Mouse (Mus musculus): ENCODE data around the gene Actr2.
"Not testable (repeated sequence)": the region's sequence is repeated elsewhere in the genome, so short reads cannot be mapped to it uniquely, and the experiment has no call there.

Actr2 gene

DNA sequence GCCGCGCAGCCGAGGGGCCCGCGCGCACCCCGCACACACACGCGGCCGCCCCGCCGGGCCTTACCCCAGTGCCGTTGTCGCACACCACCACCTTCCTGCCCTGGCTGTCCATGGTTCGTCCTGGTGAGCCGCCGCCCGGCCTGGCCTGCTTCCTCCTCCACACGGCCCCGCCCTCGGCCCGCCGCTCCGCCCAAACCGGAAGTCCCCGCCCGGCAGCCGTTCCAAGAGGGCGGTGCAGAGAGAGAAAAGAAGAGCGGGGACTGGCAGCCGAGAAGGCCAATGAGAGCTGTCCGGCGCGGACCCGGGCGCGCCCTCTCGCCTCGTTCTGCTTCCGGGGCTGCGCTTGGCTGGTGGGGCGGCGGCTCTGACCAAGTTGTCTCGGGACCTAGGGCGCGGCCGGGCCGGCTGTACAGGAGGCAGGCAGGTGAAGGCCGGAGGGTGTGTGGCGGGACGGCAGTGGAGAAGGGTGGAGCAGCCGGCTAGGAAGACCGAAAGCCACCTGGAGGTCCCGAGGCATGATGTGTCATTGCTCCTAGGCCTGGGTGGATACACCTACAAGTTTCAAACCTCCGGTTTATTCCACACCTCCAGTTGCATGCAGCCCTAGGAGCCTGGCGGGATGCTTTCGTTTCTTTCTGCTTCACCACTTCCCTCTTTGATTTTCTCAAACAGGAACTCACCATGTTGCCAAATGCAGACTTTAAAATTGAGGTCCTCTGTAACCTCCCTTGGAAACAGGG, at the start of gene Actr2:
Actr2 (minus strand) TSS at position 173 of the 740 bp plus-strand sequence.
- DNase-seq, result peak; percentile 97 to 98

DNA sequence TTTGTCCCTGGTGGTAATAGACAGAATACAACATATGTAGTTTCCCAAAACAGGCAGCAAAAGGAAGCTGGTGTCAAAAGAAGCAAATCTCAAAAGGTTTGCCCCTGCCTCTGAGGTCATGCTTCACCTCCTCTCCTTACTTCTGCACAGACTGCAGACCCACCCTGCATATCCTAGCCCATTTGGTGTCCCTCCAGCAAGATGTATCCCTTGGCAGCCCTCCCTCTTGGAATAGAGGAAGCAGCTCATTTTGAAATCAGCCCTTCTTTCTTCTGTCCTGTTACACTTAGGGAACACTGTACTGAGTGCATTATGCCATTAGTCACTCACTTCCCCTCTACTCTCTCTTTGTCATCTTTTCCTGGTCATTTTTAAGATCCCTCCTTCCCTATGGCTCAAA, 46.2 kb upstream of the Actr2 start:
- DNase-seq, result no peak

DNA sequence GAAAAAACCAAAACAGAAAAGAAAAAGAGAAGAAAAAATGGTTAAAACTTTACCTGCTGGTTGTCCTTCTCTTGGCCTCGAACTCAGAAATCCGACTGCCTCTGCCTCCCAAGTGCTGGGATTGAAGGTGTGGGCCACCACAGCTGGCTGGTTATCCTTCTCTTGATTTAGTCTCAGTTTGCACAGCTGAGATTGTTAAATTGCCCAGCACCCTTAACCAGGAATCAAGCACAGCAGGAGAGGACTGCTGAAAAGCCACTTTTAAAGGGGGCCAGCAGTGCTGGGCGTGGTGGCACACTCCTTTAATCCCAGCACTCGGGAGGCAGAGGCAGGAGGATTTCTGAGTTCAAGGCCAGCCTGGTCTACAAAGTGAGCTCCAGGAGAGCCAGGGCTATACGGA, 40.8 kb upstream of the Actr2 start:
- DNase-seq, result not testable (repeated sequence)

DNA sequence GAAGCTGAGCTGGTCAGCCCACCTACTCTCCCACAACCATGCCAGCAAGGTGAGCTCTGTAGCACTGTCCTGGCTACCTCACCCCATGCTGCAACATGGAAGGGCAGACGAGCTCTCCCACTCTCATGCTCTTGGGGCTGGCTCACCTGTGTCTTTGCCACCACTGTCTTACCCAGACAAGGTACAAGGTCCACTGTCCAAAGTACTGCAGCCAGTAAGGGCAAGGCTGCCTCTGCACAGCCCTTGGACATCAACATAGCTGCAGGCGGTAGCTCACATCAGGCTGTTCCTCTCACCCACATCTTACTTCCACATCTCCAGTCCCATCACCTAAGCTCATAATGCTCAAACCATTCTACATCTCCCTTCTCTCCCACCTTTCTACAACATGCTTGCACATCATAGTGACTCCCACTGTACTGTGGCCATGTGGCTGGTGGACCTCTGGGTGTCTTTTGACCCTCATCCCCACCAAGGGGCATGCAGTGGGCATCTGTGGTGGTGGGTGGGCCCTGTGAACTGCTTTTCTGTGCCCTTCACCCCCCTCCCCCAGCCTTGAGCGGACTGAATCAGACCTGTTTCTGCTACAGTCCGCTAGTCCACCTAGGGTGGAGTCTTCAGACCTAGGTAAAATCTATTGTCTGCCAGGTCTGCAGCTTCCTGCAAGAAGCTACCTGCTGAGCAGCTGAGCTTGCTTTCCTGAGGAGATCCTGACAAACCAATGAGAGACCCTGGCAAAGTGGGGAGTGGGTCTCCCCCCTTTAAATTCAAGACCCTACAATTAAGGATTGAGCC, 39.6 kb upstream of the Actr2 start:
- DNase-seq, result no peak

DNA sequence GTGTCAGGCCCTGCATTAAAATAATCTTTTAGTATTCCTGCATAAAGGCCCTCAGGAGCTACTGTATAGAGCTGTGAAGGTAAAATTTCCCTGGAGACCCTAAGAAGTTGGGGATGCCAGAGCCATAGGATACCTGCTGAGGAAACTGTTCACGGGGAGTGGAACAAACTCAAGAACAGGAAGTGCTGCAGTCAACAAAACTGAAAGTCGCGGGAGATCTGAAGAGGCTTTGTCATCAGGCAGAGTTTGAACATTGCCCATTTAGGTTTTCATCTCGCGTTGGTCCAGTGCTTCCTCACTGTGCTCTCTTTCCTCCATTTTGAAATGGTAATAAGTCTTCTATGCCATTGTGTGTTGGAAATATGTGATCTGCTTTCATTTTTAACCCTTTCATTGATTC, 38.6 kb upstream of the Actr2 start:
- DNase-seq, result no peak

DNA sequence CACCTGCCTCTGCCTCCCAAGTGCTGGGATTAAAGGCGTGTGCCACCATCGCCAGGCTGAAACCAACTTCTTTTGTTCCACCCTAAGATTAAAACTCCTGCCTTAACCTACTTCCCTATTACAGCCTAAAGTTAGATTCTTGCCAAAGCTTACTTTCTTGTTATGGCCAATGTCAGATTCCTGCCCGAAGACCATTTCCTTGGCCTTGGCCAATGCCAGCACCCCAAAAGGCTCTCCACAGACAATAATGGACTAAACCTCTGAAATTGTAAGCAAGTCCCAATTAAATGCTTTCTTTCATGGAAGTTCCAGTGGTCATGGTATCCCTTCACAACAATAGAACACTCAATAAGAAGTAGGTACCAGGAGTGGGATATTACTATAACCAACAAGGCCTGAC, 37.2 kb upstream of the Actr2 start:
- no peak for DNase-seq

DNA sequence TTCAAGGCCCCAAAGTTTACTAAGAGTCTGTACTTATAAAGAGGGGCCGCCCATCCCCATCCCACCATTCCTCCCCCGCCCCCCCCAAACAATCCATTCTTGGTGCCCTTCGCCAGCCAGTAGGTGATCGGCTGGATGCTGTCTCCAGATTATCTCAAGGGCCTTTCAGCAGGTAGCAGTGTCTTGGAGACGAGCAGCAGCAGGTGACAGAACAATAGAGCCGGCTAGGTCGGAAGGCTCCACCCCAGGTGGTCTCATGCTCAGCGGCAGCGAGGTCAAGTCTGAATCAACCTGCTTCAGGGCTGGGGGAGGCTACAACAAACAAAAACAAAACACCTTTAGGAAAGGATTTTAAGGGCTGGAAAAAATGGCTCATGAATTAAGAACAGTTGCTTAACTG, 32.7 kb upstream of the Actr2 start:
- DNase-seq, result no peak

DNA sequence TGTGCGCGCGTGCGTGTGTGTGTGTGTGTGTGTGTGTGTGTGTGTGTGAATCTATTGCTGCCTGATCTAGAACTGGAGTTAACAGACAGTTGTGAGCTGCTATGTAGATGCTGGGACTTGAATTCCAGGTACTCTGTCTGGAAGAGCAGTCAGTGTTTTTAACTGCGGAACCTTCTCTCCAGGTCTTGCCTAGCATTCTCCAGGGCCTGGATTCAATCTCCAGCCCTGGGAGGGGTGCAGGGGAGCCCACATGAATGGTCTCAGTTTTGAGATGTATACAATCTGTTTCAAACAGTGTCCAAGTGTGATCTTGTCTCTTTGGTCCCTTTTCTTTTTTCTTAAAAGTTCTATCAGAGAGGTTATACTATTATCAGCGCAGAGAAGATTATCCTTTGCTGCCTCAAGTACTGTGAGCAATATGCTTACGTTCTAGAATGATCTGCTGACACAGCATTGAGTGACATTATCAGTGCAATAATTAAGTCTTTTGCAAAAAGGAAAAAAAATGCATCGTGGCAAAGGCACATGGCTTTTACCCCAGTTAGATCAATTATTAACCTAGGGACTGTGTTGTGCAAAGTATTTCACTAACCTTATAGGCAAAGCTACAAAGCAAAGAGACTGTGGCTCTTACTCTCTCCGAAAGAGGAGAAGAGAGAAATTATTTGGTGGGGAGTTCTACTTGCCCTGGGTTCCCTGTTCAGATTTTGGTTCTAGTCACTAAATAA, 32.0 kb upstream of the Actr2 start:
- no peak for DNase-seq

DNA sequence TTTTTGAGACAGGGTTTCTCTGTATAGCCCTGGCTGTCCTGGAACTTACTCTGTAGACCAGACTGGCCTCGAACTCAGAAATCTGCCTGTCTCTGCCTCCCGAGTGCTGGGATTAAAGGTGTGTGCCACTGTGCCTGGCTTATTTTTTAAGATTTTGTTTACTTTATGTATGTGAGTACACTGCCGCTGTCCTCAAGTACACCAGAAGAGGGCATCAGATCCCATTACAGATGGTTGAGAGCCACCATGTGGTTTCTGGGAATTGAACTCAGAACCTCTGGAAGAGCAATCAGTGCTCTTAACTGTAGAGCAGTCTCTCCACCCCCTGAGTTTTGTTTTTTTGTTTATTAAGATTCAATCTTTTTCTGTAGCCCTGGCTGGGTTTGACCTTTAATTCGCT, 31.0 kb upstream of the Actr2 start:
- peak; percentile 10 to 16 for DNase-seq

DNA sequence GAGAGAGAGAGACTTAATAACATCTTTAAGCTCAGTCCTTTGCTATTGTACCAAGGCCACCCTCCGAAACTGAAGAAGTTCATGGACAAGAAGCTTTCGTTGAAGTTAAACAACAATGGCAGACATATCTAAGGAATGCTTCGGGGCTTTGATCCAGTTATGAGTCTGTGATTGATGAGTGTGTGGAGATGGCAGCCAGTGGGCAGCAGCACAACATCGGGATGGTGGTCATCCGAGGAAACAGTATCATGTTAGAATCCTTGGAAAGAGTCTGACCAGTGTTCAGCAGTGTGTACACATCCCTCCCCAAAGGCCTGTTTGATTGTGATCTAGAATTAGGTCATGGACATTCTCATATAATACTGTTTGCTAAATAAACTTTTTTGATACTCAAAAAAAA, 29.8 kb upstream of the Actr2 start:
- DNase-seq, result no peak

DNA sequence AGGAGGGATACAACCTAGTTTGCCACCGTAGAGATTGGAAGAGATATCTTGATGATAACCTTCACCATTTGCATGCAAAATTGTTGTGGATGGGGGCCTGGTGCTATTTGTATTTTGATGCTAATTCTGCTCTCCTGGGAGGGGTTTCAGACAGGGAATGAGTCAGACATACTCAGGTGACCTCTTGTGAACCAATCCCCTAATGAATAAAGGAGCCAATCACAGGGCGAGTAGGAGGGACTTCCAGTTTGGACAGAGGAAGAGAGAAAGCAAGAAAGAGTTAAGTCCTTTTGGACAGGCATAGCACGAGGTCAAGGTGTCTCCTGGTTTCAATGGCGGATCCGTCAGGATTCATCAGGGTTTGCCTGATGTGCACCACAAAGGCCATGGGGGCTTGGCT, 27.6 kb upstream of the Actr2 start:
- no peak for DNase-seq

DNA sequence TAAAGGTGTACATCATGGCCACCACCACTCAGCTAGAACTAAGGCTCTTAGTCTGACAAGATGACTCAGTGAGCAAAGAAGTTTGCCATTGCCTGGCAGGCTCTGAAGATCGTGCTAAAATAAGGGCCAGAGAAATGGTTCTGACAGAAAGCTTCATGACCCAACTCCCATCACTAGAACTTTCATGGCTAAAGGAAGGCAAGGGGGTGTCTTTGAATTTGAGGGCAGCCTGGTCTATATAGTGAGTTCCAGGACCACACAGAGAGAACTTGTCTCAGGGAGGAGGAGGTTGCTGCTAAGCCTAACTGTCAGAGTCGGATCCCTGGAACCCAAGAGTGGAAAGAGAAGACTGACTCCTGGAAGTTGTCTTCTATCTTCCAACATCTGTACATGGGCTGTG, 27.0 kb upstream of the Actr2 start:
- DNase-seq, result no peak

DNA sequence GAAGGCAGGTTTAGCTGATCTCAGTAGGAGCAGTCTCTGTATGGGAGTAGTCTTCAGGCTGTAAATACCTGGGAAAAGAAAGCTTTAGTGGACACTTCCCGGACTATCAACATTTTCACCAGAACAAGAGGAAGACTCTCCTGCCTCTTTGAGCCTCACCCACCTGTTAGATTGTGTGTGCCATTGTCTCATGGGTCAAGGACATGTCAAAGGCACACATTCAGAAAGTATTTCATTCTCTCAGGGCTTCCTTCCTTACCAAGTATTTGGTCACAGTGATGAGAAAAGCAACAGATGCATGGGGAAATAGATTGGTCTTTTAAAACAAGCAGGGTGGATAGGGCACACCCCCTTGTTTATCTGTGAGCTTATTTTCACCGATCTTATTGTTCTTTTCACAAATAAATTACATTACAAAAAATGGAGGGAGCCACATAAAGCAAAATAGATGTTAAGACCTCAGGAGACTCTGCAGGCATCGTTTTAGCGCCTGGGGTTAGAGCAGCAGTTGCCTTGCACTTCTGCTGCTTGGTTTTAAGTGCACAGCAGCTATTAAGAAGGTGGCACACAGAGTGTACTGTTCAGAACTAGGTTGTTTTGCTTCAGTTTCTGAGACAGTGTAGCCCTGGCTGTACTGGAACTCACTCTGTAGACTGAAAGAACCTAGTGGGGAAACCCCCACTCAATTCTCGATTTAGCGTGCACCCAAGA, 25.9 kb upstream of the Actr2 start:
- DNase-seq, result no peak

DNA sequence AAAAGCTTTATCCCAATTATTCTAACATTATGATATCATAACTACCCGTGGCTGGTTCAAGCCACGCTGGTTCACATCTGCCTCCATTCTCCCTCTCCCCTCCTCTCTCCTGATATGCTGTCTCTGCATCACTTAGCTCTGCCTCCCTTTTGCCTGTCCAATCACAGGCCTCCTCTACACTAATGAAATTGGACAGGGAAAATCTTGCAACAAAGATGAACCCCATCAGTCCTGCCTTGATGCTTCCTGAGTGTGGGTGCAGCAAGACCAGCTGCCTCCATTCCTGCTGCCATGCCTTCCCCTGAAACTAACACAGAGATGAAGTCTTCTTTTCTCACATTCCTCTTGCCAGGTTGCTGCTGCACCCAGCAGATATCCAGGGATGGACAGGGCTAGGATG, 25.2 kb upstream of the Actr2 start:
- no peak for DNase-seq

DNA sequence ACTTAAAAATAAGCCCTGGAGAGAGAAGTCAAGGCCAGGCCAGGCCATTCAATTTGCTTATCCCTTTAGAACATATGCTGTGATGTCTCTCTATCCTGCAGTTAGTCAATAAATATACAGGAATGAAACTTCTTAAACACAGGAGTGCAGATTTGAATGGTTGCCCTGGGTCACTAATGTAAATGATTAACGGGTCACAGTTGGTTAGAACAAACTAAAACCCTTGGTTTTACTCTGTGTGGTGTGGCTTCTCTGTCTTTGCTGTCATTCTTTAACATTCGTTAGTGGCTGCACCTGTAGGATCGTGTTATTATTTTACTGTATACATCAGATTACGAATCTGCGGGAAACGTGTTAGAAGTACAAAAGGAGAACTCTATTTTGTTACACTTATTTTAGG, 23.6 kb upstream of the Actr2 start:
- no peak for DNase-seq

DNA sequence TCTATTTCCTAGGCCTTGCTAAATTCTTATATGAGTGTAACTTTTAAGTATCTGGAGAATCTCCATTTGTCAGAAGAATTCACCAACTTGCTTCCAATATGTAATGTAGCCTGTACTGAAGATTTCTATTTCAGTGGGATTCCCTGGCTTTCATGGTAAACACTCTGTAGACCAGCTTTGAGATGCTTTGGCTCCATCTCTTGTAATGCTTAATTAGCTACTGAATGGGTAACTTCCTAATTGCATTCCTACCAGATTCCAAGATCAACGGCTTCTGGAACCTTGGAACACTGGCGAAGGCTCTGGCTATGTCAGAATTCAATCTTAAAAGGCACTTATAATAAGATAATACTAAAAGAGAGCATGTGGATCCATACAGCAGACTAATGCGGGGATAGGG, 22.2 kb upstream of the Actr2 start:
- not testable (repeated sequence) for DNase-seq

DNA sequence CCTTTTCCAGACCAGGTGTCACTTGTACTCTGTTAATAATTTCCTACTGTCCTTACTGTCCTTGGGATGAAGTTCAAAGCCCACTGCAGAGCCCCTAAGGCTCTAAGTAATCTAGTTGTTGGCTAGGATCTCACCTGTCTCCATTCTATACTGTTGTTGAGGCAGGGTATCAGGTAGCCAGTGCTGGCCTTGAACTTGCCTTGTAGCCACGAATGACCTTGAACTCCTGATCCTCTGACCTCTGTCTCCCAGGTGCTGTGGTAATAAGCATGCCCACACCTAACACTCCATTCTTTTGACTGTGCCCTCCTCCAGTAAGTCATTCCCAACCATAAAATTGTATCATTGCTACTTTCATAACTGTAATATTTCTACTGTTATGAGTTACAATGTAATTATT, 21.0 kb upstream of the Actr2 start:
- DNase-seq, result no peak

DNA sequence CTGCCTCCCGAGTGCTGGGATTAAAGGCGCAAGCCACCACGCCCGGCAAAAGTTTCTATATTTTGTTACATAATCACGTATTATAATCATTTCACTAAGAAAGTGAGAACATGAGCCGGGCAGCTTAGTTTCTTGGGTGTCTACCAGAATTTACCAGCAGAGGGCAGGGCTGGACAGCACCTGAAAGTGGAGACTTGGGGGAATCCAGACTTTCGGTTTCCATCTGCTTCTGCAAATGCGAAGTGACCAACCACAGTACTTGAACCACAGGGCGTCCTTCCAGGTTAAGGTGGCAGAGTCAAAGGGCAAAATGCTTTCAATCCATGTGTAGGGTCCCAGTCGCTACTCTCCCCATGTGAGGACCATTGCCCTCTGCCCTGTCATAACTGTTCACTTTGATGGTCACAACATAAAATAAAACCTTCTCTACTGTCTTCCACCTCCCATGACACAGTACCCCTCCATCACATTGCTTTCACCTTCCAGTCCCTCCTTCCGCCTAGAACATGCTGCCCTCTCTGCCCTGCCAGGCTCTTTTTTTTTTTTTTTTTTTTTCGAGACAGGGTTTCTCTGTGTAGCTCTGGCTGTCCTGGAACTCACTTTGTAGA, 20.3 kb upstream of the Actr2 start:
- peak; percentile 61 to 73 for DNase-seq

DNA sequence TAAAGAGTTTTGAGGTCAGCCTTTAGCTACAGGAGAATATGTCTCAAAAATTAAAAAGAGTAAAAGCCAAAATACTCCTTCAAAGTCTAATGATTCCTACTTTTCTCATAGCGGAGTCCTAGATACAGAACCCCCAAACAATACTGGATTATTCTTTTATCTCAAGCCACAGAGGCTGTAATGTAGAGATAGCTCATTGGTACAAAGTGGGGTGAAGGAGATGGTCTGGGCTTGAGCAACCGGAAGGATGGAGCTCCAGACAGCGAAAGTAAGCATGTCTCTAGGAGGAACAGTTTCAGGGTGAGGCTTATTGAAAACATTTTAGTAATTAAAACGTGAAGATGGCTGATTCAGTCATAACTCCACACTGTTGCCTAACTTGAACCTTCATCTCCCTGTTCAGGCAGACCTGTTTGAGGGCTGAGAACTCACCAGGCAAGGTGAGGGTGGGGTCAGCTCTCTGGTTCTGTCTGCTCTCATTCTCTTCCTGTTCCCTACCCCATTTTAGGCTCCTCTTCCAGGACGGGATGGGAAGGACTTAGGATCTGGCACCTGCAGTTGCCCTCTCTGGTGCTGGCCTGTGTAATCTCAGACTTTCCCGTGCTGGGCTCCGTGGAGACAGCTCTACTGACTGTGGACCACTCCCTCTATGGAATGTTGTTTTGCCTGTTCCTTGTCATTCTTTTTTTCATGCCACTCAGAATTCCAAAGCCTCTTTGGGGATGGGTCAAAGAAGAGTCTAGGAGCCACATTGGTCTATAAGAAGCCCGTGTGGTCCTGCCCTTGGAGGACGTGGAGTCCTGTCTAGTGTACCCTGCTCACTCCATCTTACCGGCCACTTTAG, 14.2 kb upstream of the Actr2 start:
- no peak for DNase-seq

DNA sequence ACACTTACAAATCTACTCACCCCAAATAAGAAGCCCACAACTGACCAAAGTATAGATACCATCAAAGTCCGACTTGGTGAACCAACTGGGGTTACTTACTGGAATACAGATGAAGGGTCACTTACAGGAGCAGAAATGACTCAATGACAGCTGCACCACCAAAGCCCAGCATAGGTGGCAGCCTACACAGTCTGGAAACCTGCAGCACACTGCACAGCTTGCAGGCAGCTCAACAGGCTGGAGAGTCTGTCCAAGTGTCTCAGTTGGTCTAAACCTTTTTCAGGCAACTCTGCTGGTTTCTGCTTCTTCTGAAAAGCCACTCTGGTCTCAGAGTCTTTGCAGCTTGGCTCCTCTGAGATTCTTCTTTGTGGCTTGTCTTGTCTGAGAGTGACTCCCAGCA, 12.7 kb upstream of the Actr2 start:
- no peak for DNase-seq

DNA sequence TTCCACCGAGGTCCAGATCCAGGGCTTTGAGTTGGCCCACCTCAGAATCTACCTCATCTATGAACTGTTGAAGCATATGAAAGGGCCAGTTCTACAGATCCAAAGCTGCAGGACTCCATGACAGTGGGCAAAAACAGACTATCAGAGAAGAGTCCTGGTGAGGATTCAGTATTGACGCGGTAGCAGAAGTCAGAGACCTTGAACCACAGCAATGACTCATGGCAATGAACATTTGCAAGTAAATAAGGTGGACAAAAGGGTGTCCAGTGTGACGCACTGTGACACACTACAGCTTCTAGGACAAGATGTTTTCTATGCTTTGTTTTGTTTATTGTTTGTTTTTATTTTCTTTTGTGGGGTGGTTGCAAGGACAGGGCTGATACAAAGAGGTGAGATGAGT, 4.0 kb upstream of the Actr2 start:
- DNase-seq, result no peak
